Mouse (Mus musculus) midbrain, embryonic 14.5 days (tissue): ENCODE measurements around the gene Gm21721. TPM values are rescaled to one million over a fixed set of nuclear protein-coding genes. Genes with fewer than 3 reads are reported as not detected.
"Not testable (repeated sequence)": the region's sequence is repeated elsewhere in the genome, so short reads cannot be mapped to it uniquely, and the experiment has no call there.

Experiments used
- ATAC-seq: fragments of 200-750 bp; cut with Nextera tagmentation; 2 replicates; pipeline ENCODE4 v1.8.0; 2017; ENCODE audit warnings: moderate number of reproducible peaks, moderate library complexity; ENCODE audit not compliant: low FRiP score, low TSS enrichment
- DNase-seq: peaks from one replicate; pipeline ENCODE4 v3.0.0-alpha.2; 2015
- H3K27ac ChIP-seq: fragments of 300-500 bp; sonication (generic); replicated peaks from 2 replicates; pipeline ENCODE4 v1.5.1; 2014; ENCODE audit warnings: mild to moderate bottlenecking, low read depth, low read length, moderate library complexity
- H3K27me3 ChIP-seq: fragments of 300-500 bp; sonication (generic); 2 replicates; pipeline ENCODE4 v1.6.1; 2014; ENCODE audit warnings: low read length, control low read depth, mixed read lengths; ENCODE audit not compliant: control insufficient read depth, insufficient read depth
- H3K36me3 ChIP-seq: fragments of 300-500 bp; sonication (generic); 2 replicates; pipeline ENCODE4 v1.6.1; 2014; ENCODE audit warnings: low read length, control low read depth; ENCODE audit not compliant: control insufficient read depth, insufficient read depth
- H3K4me1 ChIP-seq: fragments of 300-500 bp; sonication (generic); 2 replicates; pipeline ENCODE4 v1.6.1; 2014; ENCODE audit warnings: mild to moderate bottlenecking, antibody characterized with exemption, low read length, control low read depth; ENCODE audit not compliant: control insufficient read depth, insufficient read depth
- H3K4me2 ChIP-seq: fragments of 300-500 bp; sonication (generic); 2 replicates; pipeline ENCODE4 v1.6.1; 2014; ENCODE audit warnings: mild to moderate bottlenecking, low read length, moderate library complexity
- H3K4me3 ChIP-seq: fragments of 300-500 bp; sonication (generic); replicated peaks from 2 replicates; pipeline ENCODE4 v1.5.1; 2014; ENCODE audit warnings: low read depth, low read length
- H3K9ac ChIP-seq: fragments of 300-500 bp; sonication (generic); replicated peaks from 2 replicates; pipeline ENCODE4 v1.6.1; 2014; ENCODE audit warnings: mild to moderate bottlenecking, low read length, moderate library complexity
- H3K9me3 ChIP-seq: fragments of 300-500 bp; sonication (generic); 2 replicates; pipeline ENCODE4 v1.6.1; 2016; ENCODE audit warnings: low read length, control low read depth, mixed read lengths; ENCODE audit not compliant: control insufficient read depth
- WGBS: fragments of 180-500 bp; shearing (Covaris S2); extraction: QIAGEN DNeasy Blood & Tissue Kit; methylation state at CpG from one replicate; pipeline ENCODE4 v1.1.7; 2014; 5-methylcytosine and 5-hydroxymethylcytosine counted together
- polyA plus RNA-seq: library from polyadenylated mRNA; unstranded; fragments of >200 nt; fragmentation: Nextera tagmentation; extraction: Ambion mirVana; gene quantifications from 2 replicates; pipeline ENCODE4 v1.2.1, GENCODE M21; 2014

Gene Gm21721
- polyA plus RNA-seq, result not detected in 2 replicates

- H3K9me3 ChIP-seq, H3K27me3 ChIP-seq, H3K4me2 ChIP-seq, DNase-seq, H3K4me3 ChIP-seq, H3K27ac ChIP-seq, H3K4me1 ChIP-seq, H3K36me3 ChIP-seq, H3K9ac ChIP-seq, ATAC-seq: not testable (repeated sequence)
- 29% methylated on average over 1 of the region's 2 CpGs for WGBS
These were observed at the start of gene Gm21721 for GRCm38 (mm10) chrY:9202090-9202489. Gene Gm21721 (minus strand): TSS chrY:9202190.

Other genes with a start within 250 kb of the Gm21721 start
- not detected in 2 replicates for gene Gm21292, start 68.3 kb downstream of the Gm21721 start, polyA plus RNA-seq
- not detected in 2 replicates for gene Gm21812, start 145.0 kb upstream of the Gm21721 start, polyA plus RNA-seq
- gene Gm21874, start 214.0 kb upstream of the Gm21721 start, polyA plus RNA-seq, result not detected in 2 replicates